Mouse (Mus musculus) limb, embryonic 11.5 days (tissue): ENCODE data around the gene Ccm2. TPM values are rescaled to one million over a fixed set of nuclear protein-coding genes. Genes with fewer than 3 reads are reported as not detected.

Experiments used
- ATAC-seq: fragments of 200-750 bp; cut with Nextera tagmentation; 2 replicates; pipeline ENCODE4 v1.8.0; 2017; ENCODE audit warnings: low read depth; ENCODE audit not compliant: insufficient number of reproducible peaks, low FRiP score, low TSS enrichment
- DNase-seq: peaks from one replicate; pipeline ENCODE4 v3.0.0-alpha.2; 2015; ENCODE audit warnings: low spot score
- H3K27ac ChIP-seq: fragments of 300-500 bp; sonication (generic); replicated peaks from 2 replicates; pipeline ENCODE4 v1.5.1; 2014; ENCODE audit warnings: low read depth, mild to moderate bottlenecking, low read length
- H3K27me3 ChIP-seq: fragments of 300-500 bp; sonication (generic); 2 replicates; pipeline ENCODE4 v1.6.1; 2014; ENCODE audit warnings: mild to moderate bottlenecking, low read length, mixed read lengths; ENCODE audit not compliant: control insufficient read depth, insufficient read depth
- H3K36me3 ChIP-seq: fragments of 300-500 bp; sonication (generic); 2 replicates; pipeline ENCODE4 v1.6.1; 2014; ENCODE audit warnings: mild to moderate bottlenecking, low read length, moderate library complexity, mixed read lengths; ENCODE audit not compliant: control insufficient read depth, insufficient read depth
- H3K4me1 ChIP-seq: fragments of 300-500 bp; sonication (generic); 2 replicates; pipeline ENCODE4 v1.6.1; 2014; ENCODE audit warnings: low read length, mixed read lengths; ENCODE audit not compliant: control insufficient read depth, insufficient read depth
- H3K4me2 ChIP-seq: fragments of 300-500 bp; sonication (generic); 2 replicates; pipeline ENCODE4 v1.6.1; 2014; ENCODE audit warnings: low read depth, mild to moderate bottlenecking, moderate library complexity; ENCODE audit not compliant: severe bottlenecking
- H3K4me3 ChIP-seq: fragments of 300-500 bp; sonication (generic); 2 replicates; pipeline ENCODE4 v1.5.1; 2014; ENCODE audit warnings: low read depth, low read length
- H3K9ac ChIP-seq: fragments of 300-500 bp; sonication (generic); 2 replicates; pipeline ENCODE4 v1.6.1; 2014; ENCODE audit warnings: mild to moderate bottlenecking, low read length
- H3K9me3 ChIP-seq: fragments of 300-500 bp; sonication (generic); 2 replicates; pipeline ENCODE4 v1.6.1; 2016; ENCODE audit warnings: low read length; ENCODE audit not compliant: control insufficient read depth
- WGBS: fragments of 180-500 bp; shearing (Covaris S2); extraction: QIAGEN DNeasy Blood & Tissue Kit; methylation state at CpG from one replicate; pipeline ENCODE4 v1.1.7; 2014; 5-methylcytosine and 5-hydroxymethylcytosine counted together
- polyA plus RNA-seq: library from polyadenylated mRNA; unstranded; fragments of >200 nt; fragmentation: Nextera tagmentation; extraction: Ambion mirVana; gene quantifications from 2 replicates; pipeline ENCODE4 v1.2.1, GENCODE M21; 2014

Gene Ccm2
- polyA plus RNA-seq, 1 experiment from 2014 or later: 96.9 TPM

GRCm38 (mm10) chr11:6519491-6520033 is 27.1 kb upstream of the Ccm2 start:
- H3K4me2 ChIP-seq: no peak overlapping the region
- H3K27me3 ChIP-seq: no peaks in the 10 kb centered on the region
- peaks cover 2% of the 10 kb centered on the region; the same call in 1 of the 2 replicates for H3K36me3 ChIP-seq
- no peak for ATAC-seq
- 82% methylated on average over 11 of the region's 11 CpGs for WGBS
- H3K9me3 ChIP-seq: no peaks in the 10 kb centered on the region
- no peaks in the 10 kb centered on the region for H3K4me1 ChIP-seq
- no peak overlapping the region for H3K9ac ChIP-seq
- H3K27ac ChIP-seq: no peak overlapping the region
- no peak for DNase-seq
- H3K4me3 ChIP-seq: no peak overlapping the region

DNA sequence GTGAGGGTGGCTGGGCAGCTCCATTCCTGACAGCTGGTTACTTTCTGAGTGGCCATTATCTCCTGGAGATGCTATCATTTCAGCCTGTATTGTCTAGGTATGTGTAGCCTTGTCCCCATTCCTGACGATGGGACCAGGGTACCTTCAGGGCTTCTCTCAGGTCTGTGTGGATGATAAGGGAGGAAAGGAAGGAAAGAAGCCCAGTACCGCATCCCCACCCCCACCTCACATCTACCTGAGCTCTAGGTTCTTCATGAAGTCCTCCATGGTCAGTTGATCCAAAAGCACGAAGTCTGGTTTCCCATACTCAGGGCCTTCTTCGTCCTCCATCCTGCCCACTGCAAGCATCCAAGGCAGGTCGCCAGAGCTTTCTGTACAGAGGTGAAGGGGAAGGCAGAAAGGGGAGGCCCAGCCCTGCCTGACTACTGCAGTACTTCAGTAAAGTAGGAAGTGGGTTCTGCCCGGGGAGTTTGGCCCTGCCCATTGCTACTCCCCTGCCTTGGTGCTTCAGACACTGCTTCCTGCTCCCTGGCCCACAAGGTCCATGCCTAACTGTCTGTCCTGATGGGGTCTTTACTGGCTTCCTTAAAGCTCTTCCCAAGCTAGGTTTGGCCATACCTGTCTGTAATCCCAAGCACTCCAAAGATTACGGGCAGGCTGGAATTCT is 26.0 kb upstream of the Ccm2 start, which contains the start of gene Myo1g:
Gene Myo1g, minus strand, starts transcription at position 459 of the 667 bp plus-strand sequence.
- no peak within 1 kb of the TSS for H3K9ac ChIP-seq
- ATAC-seq: no peak
- 77% methylated on average over 7 of the region's 7 CpGs for WGBS
- H3K27me3 ChIP-seq: no peaks in the 10 kb centered on the region
- H3K27ac ChIP-seq: no peak within 1 kb of the TSS
- no peak within 1 kb of the TSS for H3K4me2 ChIP-seq
- no peaks in the 10 kb centered on the region for H3K4me1 ChIP-seq
- DNase-seq: no peak
- H3K4me3 ChIP-seq: no peak within 1 kb of the TSS
- peaks cover 11% of the 10 kb centered on the region; the same call in 1 of the 2 replicates for H3K36me3 ChIP-seq
- H3K9me3 ChIP-seq: no peaks in the 10 kb centered on the region

GRCm38 (mm10) chr11:6522782-6523525 is 23.7 kb upstream of the Ccm2 start:
- DNase-seq (no peak), ATAC-seq (no peak)
- H3K4me3 ChIP-seq: no peak overlapping the region
- H3K4me2 ChIP-seq: no peak overlapping the region
- no peak overlapping the region for H3K27ac ChIP-seq
- WGBS: 78% methylated on average over 9 of the region's 9 CpGs
- peaks cover 16% of the 10 kb centered on the region; the same call in 1 of the 2 replicates for H3K36me3 ChIP-seq
- no peak overlapping the region for H3K9ac ChIP-seq
- no peaks in the 10 kb centered on the region for H3K4me1 ChIP-seq
- H3K27me3 ChIP-seq: no peaks in the 10 kb centered on the region
- no peaks in the 10 kb centered on the region for H3K9me3 ChIP-seq

DNA sequence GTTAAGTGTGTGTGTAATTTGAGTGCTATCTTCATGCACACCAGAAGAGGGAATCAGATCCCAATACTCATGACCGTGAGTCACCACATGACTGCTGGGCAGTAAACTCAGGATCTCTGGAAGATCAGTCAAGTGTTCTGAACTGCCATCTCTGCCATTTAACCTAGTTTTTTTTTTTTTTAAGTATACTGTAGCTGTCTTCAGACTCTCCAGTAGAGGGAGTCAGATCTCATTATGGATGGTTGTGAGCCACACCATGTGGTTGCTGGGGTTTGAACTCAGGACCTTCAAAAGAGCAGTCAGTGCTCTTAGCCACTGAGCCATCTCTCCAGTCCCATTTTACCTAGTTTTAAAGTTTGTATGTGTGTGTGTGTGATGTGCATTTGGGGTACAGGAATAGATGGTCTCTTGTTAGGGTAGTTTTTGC is 23.0 kb upstream of the Ccm2 start:
- H3K4me3 ChIP-seq: no peak overlapping the region
- 33% methylated on average over 1 of the region's 1 CpGs for WGBS
- no peaks in the 10 kb centered on the region for H3K4me1 ChIP-seq
- H3K36me3 ChIP-seq: peaks cover 16% of the 10 kb centered on the region; the same call in 1 of the 2 replicates
- no peak for DNase-seq
- no peaks in the 10 kb centered on the region for H3K27me3 ChIP-seq
- H3K4me2 ChIP-seq: no peak overlapping the region
- H3K27ac ChIP-seq: no peak overlapping the region
- H3K9me3 ChIP-seq: no peaks in the 10 kb centered on the region
- ATAC-seq: no peak
- H3K9ac ChIP-seq: no peak overlapping the region

DNA sequence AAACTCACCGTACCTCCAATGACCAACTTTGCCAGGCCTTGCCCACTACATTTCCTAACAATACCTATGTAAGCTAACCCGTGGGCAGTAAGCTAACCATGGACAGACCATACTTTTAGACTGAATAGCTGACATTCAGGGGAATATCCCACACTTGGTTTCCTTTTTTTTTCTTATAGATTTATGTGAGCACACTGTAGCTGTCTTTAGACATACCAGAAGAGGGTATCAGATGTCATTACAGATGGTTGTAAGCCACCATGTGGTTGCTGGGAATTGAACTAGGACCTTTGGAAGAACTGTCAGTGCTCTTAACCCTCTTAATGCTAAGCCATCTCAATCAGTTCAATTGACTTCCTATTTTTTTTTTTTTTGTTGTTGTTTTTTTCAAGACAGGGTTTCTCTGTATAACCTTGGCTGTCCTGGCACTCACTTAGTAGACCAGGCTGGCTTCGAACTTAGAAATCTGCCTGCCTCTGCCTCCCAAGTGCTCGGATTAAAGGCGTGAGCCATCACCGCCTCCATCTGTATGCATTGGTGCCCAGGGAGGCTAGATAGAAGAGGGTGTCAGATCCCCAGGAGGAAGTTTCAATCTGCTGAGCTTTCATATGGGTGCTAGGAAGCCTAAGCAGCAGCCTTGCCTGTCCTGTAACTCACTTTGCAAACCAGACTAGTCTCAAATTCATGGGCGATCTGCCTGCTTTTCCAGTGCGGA is 22.4 kb upstream of the Ccm2 start:
- no peak overlapping the region for H3K27ac ChIP-seq
- 85% methylated on average over 8 of the region's 8 CpGs for WGBS
- H3K36me3 ChIP-seq: peaks cover 16% of the 10 kb centered on the region; the same call in 1 of the 2 replicates
- H3K27me3 ChIP-seq: no peaks in the 10 kb centered on the region
- ATAC-seq (no peak), DNase-seq (no peak)
- no peaks in the 10 kb centered on the region for H3K4me1 ChIP-seq
- H3K4me3 ChIP-seq: no peak overlapping the region
- H3K9ac ChIP-seq: no peak overlapping the region
- no peak overlapping the region for H3K4me2 ChIP-seq
- no peaks in the 10 kb centered on the region for H3K9me3 ChIP-seq

GRCm38 (mm10) chr11:6524880-6525238 is 21.8 kb upstream of the Ccm2 start:
- Histone ChIP-seq H3K9me3 (no peaks in the 10 kb centered on the region), H3K27me3 (no peaks in the 10 kb centered on the region), H3K4me2 (no peak overlapping the region), H3K36me3 (peaks cover 16% of the 10 kb centered on the region; the same call in 1 of the 2 replicates), H3K4me1 (no peaks in the 10 kb centered on the region), H3K4me3 (no peak overlapping the region), H3K27ac (no peak overlapping the region), H3K9ac (no peak overlapping the region)
- DNase-seq (no peak), ATAC-seq (no peak)
- 88% methylated on average over 4 of the region's 4 CpGs for WGBS

GRCm38 (mm10) chr11:6525241-6525640 is 21.4 kb upstream of the Ccm2 start:
- no peaks in the 10 kb centered on the region for H3K9me3 ChIP-seq
- 87% methylated on average over 1 of the region's 1 CpGs for WGBS
- H3K36me3 ChIP-seq: peaks cover 16% of the 10 kb centered on the region; the same call in 1 of the 2 replicates
- no peak overlapping the region for H3K4me2 ChIP-seq
- H3K27me3 ChIP-seq: no peaks in the 10 kb centered on the region
- no peak overlapping the region for H3K9ac ChIP-seq
- H3K4me1 ChIP-seq: no peaks in the 10 kb centered on the region
- no peak for ATAC-seq
- no peak for DNase-seq
- no peak overlapping the region for H3K27ac ChIP-seq
- no peak overlapping the region for H3K4me3 ChIP-seq
